In the genomic region with DNA sequence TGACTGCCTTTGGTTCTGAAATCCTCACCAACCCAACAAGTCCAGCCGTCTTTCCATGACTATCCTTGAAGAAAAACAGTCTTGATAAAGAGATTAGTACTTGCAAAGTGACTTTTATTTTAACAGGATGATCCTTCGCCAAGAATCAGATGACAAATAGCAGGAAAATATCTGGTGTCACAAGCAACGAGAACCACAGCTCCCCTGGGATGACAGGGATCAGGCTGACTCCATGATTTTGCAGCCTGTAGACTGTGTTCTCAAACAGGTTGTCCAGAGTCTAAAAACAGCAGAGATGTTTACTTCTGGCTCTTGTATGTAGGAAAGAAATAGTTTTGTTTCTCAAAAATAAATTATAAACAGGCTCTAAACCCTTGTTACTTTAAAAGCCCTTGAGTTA, we compare ENCODE assay signal across 32 mouse cellular contexts.
A peak's percentile ranks its signal among the peaks of the same experiment; 100 is the strongest.
DNase-seq lines count a peak whose midpoint lies in the region; ATAC-seq lines count a peak whose summit lies in the region.
"Had no signal": no experiment of that assay in that cellular context is flagged by ENCODE, and none has a peak within 500 bp of the region (broad histone marks: within the 10 kb centered on the region; RNA-seq: fewer than 3 reads in every experiment).

No protein-coding gene starts in this region.

- 47% methylated on average over 3 of the region's 3 CpGs for WGBS in kidney, embryonic 14.5 days

- no peaks in the 10 kb centered on the region for H3K4me1 ChIP-seq in kidney, embryonic 14.5 days (ENCODE audit: control insufficient read depth, insufficient read depth, low read length)
- H3K4me1 ChIP-seq: embryonic facial prominence, embryonic 12.5 days; embryonic facial prominence, embryonic 15.5 days; heart, embryonic 15.5 days; hindbrain, embryonic 10.5 days had no signal

- H3K4me2 ChIP-seq in kidney, embryonic 14.5 days (replicated peaks; ENCODE audit: low read depth, low read length), result no peak overlapping the region
- H3K4me2 ChIP-seq: embryonic facial prominence, embryonic 12.5 days; embryonic facial prominence, embryonic 15.5 days; heart, embryonic 11.5 days; heart, embryonic 15.5 days; hindbrain, embryonic 13.5 days had no signal

- no peak for ATAC-seq in kidney, embryonic 14.5 days (ENCODE audit: low FRiP score, low TSS enrichment)
- ATAC-seq: forebrain, embryonic 14.5 days; forebrain, postnatal 0 days; hindbrain, embryonic 16.5 days; Patski had no signal

- no peaks in the 10 kb centered on the region for H3K9me3 ChIP-seq in kidney, embryonic 14.5 days (ENCODE audit: control insufficient read depth, low read length)
- H3K9me3 ChIP-seq: embryonic facial prominence, embryonic 12.5 days; embryonic facial prominence, embryonic 15.5 days; G1E; heart, embryonic 15.5 days; hindbrain, embryonic 10.5 days; hindbrain, embryonic 13.5 days had no signal

- no peak overlapping the region for H3K4me3 ChIP-seq in kidney, embryonic 14.5 days (ENCODE audit: low read length)
- H3K4me3 ChIP-seq: embryonic facial prominence, embryonic 12.5 days; embryonic facial prominence, embryonic 15.5 days; gastrocnemius, adult 2 months; heart, embryonic 15.5 days; hindbrain, embryonic 10.5 days; hindbrain, embryonic 13.5 days had no signal

- no peak overlapping the region for H3K27ac ChIP-seq in kidney, embryonic 14.5 days (ENCODE audit: low read depth, low read length)
- H3K27ac ChIP-seq: embryonic facial prominence, embryonic 12.5 days; embryonic facial prominence, embryonic 15.5 days; gastrocnemius, adult 2 months; heart, embryonic 15.5 days; hindbrain, embryonic 10.5 days; hindbrain, embryonic 13.5 days had no signal

- H3K27me3 ChIP-seq in kidney, embryonic 14.5 days (ENCODE audit: control insufficient read depth, insufficient read depth, low read length), result no peaks in the 10 kb centered on the region
- H3K27me3 ChIP-seq: CH12.LX; embryonic facial prominence, embryonic 12.5 days; embryonic facial prominence, embryonic 15.5 days; heart, embryonic 15.5 days; hindbrain, embryonic 13.5 days had no signal

- DNase-seq in adrenal gland, postnatal 14 days, result peak; percentile 39
- no peak for DNase-seq in adrenal gland, adult (ENCODE audit: inconsistent age in 2 of 2, low spot score in 1 of 2)
- DNase-seq in kidney, adult 8-10 months, result peak; percentile 17 to 29
- peak; percentile 57 for DNase-seq in kidney, postnatal 10 days
- DNase-seq in kidney, postnatal 36 days, result peak; percentile 35 to 58
- DNase-seq in thymus, adult 18-20 months, result no peak
- DNase-seq in urinary bladder, postnatal 14 days (ENCODE audit: low spot score), result no peak
- DNase-seq: adrenal gland, adult 2 months; adrenal gland, postnatal 36 days; B cell, adult 2 months; cerebellum, adult 11 months; cerebellum, adult 2 months; cerebellum, adult 9-11 months; cerebellum, postnatal 25 days; forebrain, postnatal 0 days; gastrocnemius, adult 2 months; gastrocnemius, postnatal 14 days; heart, adult 11 months; heart, postnatal 10 days; heart, postnatal 36 days had no signal

- H3K9ac ChIP-seq in kidney, embryonic 14.5 days (ENCODE audit: low read depth, low read length), result no peak overlapping the region
- H3K9ac ChIP-seq: embryonic facial prominence, embryonic 12.5 days; embryonic facial prominence, embryonic 15.5 days; forebrain, postnatal 0 days; heart, embryonic 15.5 days; hindbrain, embryonic 13.5 days had no signal

- no peaks in the 10 kb centered on the region for H3K36me3 ChIP-seq in kidney, embryonic 14.5 days (ENCODE audit: control insufficient read depth, insufficient read depth, low read length)
- H3K36me3 ChIP-seq: embryonic facial prominence, embryonic 12.5 days; embryonic facial prominence, embryonic 15.5 days; G1E; heart, embryonic 15.5 days; hindbrain, embryonic 10.5 days; hindbrain, embryonic 13.5 days had no signal

Comparison
In these comparisons a context has a peak if more than half of its experiments do, and no peak if none do; other contexts are left out.
1. DNase-seq: peak in adrenal gland, postnatal 14 days (single experiment), kidney, adult 8-10 months (2 of 2), kidney, postnatal 10 days (single experiment) and kidney, postnatal 36 days (2 of 2); none in adrenal gland, adult (0 of 2), thymus, adult 18-20 months (0 of 2) and urinary bladder, postnatal 14 days (single experiment).